Comparison of ENCODE assay signal across 15 mouse cellular contexts in genomic region chr3:81154420-81154819, GRCm38 (mm10).
"Had no signal": no experiment of that assay in that cellular context is flagged by ENCODE, and none has a peak within 500 bp of the region (broad histone marks: within the 10 kb centered on the region; RNA-seq: fewer than 3 reads in every experiment).

No protein-coding gene starts in this region.

- DNase-seq: heart, postnatal 10 days; heart, postnatal 14 days; heart, postnatal 36 days; kidney, adult 11 months; kidney, adult 18-20 months; kidney, adult 2 months; kidney, adult 8-10 months; kidney, adult 9 months; kidney, postnatal 10 days; kidney, postnatal 14 days; kidney, postnatal 25 days; kidney, postnatal 36 days; kidney, postnatal 4 days; layer of hippocampus, adult 9-11 months; layer of hippocampus, postnatal 36 days had no signal
